Mouse (Mus musculus): ENCODE data around the gene Gm7271. TPM values are rescaled to one million over a fixed set of nuclear protein-coding genes. Genes with fewer than 3 reads are reported as not detected.

The Gm7271 gene
- not detected for polyA plus RNA-seq (2014; fragmentation: Illumina TruSeq; extraction: RNeasy Lipid Tissue Mini Kit (QIAGEN cat#74804); ENCODE audit: low read depth, low replicate concordance)

DNA sequence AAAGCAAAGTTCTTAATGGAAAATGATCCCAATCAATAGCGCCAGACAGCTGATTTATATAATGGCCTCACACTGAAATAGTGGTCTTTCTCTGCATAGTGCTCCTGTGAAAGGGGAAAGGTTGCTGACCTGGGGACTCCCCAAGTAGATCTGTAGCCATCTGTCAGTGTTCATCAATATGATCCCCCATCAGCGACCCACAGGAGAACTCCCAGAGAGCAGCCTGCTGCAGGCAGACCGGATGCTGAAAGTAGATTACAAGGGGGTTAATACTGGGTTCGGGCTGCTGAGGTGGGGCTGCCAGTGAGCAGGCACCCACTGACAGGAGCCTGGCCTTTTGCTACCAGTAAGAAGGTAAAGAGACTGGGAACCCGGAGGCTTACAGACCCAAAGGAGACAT, at the start of gene Gm7271:
Gene Gm7271 (plus strand): TSS at position 230 of the 400 bp plus-strand sequence.

DNA sequence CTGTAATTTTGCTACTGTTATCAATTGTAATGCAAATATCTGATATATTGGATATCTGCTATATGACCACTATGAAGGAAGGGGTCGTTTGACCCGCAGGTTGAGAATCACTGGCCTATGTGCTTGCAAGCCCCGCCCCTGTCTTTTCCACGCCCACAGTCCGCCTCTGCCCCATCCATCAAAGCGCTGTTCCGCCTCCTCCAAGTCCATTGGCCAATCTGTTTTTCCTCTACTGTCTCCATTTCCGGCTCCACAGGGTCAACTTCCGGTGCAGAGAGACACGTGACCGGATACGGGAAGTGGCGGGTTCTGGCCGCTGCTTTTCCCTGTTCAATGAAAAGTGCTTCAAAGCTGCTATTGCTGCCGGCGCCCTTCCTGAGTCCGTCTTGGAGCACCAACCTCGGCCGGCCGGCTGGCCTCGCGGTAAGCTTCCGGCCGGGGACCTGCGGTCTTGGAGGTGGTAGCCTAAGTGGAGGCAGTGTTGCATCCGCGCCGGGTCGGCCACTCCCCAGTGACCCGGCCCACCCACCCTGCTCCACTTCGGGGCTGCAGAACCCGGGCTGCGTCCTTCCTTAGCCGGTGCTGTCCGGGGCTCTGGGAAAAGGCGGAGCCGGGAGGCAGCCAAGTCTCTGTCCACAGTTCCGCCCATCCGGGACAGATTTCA, 45.3 kb downstream of the Gm7271 start, which contains the start of gene Exoc1:
Gene Exoc1 (plus strand): TSS at position 272 of the 664 bp plus-strand sequence.

Other genes starting within 250 kb of the Gm7271 start
- gene Clock, start 179.2 kb upstream of the Gm7271 start, polyA plus RNA-seq (2014; fragmentation: Illumina TruSeq; extraction: RNeasy Lipid Tissue Mini Kit (QIAGEN cat#74804); ENCODE audit: low read depth, low replicate concordance) = 22.1 TPM
- not detected for gene Pdcl2, start 152.9 kb upstream of the Gm7271 start, polyA plus RNA-seq (2014; fragmentation: Illumina TruSeq; extraction: RNeasy Lipid Tissue Mini Kit (QIAGEN cat#74804); ENCODE audit: low read depth, low replicate concordance)
- gene Nmu, start 120.3 kb upstream of the Gm7271 start, polyA plus RNA-seq (2014; fragmentation: Illumina TruSeq; extraction: RNeasy Lipid Tissue Mini Kit (QIAGEN cat#74804); ENCODE audit: low read depth, low replicate concordance) = not detected
- 20.6 TPM for gene Exoc1, start 45.3 kb downstream of the Gm7271 start, polyA plus RNA-seq (2014; fragmentation: Illumina TruSeq; extraction: RNeasy Lipid Tissue Mini Kit (QIAGEN cat#74804); ENCODE audit: low read depth, low replicate concordance)
- gene Cep135, start 104.7 kb downstream of the Gm7271 start, polyA plus RNA-seq (2014; fragmentation: Illumina TruSeq; extraction: RNeasy Lipid Tissue Mini Kit (QIAGEN cat#74804); ENCODE audit: low read depth, low replicate concordance) = 3.5 TPM
- gene C530008M17Rik, start 172.5 kb downstream of the Gm7271 start, polyA plus RNA-seq (2014; fragmentation: Illumina TruSeq; extraction: RNeasy Lipid Tissue Mini Kit (QIAGEN cat#74804); ENCODE audit: low read depth, low replicate concordance) = 9.6 TPM

Data from heart, adult 10 weeks (tissue).